Mouse (Mus musculus): ENCODE data around the gene Cntd1. TPM values are rescaled to one million over a fixed set of nuclear protein-coding genes. Genes with fewer than 3 reads are reported as not detected.

The Cntd1 gene
- total and polyA plus RNA-seq, 2 experiments from 2014 or later = 0.22 TPM; not detected in 1

DNA sequence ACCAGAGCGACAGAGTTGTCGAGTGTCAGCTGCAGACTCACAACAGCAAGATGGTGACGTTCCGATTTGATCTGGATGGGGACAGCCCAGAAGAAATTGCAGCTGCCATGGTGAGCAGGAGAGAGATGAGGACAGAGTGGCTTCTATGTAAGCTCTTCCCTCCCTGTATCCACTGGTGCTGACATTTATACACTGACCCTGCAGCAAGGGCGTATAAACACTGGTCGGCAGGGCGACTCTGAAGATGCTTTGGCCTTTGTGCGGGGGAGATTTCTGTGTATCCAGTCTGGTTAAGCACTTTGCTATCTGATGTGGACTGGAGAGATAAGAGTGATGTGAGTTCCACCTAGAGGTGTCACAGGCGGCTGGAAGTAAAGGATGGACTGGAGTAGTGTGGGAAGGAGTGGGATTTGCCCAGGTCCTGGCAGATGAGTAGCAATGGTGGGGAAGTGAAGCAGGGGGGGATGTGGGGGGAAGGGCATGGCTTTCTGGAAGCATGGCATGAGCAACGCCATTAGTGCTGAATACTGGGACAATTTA, 9.2 kb upstream of the Cntd1 start:
- Histone ChIP-seq H3K4me3 (ENCODE audit: low read depth, low read length) (no peak overlapping the region), H3K27ac (ENCODE audit: low read depth) (no peak overlapping the region), H3K9ac (replicated peaks; ENCODE audit: low read depth, low read length) (no peak overlapping the region), H3K36me3 (replicated peaks; ENCODE audit: control insufficient read depth, insufficient read depth, low read length) (no peaks in the 10 kb centered on the region), H3K4me2 (ENCODE audit: low read depth, low read length) (no peak overlapping the region), H3K9me3 (replicated peaks; ENCODE audit: control insufficient read depth, low read length) (no peaks in the 10 kb centered on the region), H3K27me3 (ENCODE audit: control insufficient read depth, insufficient read depth, low read length) (peaks cover 15% of the 10 kb centered on the region), H3K4me1 (ENCODE audit: control insufficient read depth, insufficient read depth) (peaks cover 5% of the 10 kb centered on the region; the same call in 1 of the 2 replicates)
- ATAC-seq (ENCODE audit: insufficient read depth, low read depth) = 0 out of 2 replicates have a peak, but pooled peaks have one; percentile 27
- no peak for DNase-seq (ENCODE audit: low spot score)
- TF ChIP-seq CTCF (IDR thresholded peaks at IDR 0.05; ENCODE audit: low read depth) (no peak), EP300 (IDR thresholded peaks at IDR 0.05; ENCODE audit: low read depth) (no peak)
- 14% methylated on average over 10 of the region's 10 CpGs for WGBS

DNA sequence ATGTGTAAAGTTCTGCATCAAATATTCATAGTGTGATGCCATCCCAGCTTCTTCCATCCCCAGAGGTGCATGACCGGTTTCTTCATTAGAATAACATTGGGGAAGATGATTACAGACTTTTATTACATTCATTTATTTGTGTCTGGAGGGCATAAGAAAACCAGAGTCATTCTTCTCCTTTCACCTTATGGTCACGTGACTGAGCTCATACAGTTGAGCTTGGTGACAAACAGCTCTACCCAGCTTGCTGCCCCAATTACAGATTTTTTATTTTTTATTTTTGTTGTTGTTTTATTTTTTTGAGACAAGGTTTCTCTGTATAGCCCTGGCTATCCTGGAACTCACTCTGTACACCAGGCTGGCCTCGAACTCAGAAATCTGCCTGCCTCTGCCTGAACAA, 6.4 kb upstream of the Cntd1 start:
- no peak overlapping the region for H3K4me2 ChIP-seq (ENCODE audit: low read depth, low read length)
- WGBS = 81% methylated on average over 3 of the region's 3 CpGs
- H3K4me1 ChIP-seq (ENCODE audit: control insufficient read depth, insufficient read depth) = peaks cover 12% of the 10 kb centered on the region
- no peak for TF ChIP-seq EP300 (IDR thresholded peaks at IDR 0.05; ENCODE audit: low read depth)
- TF ChIP-seq CTCF (IDR thresholded peaks at IDR 0.05; ENCODE audit: low read depth) = no peak
- no peaks in the 10 kb centered on the region for H3K9me3 ChIP-seq (replicated peaks; ENCODE audit: control insufficient read depth, low read length)
- DNase-seq (ENCODE audit: low spot score) (no peak), ATAC-seq (ENCODE audit: insufficient read depth, low read depth) (no peak)
- H3K9ac ChIP-seq (replicated peaks; ENCODE audit: low read depth, low read length) = no peak overlapping the region
- H3K4me3 ChIP-seq (ENCODE audit: low read depth, low read length) = no peak overlapping the region
- H3K27me3 ChIP-seq (ENCODE audit: control insufficient read depth, insufficient read depth, low read length) = no peaks in the 10 kb centered on the region
- no peaks in the 10 kb centered on the region for H3K36me3 ChIP-seq (replicated peaks; ENCODE audit: control insufficient read depth, insufficient read depth, low read length)
- no peak overlapping the region for H3K27ac ChIP-seq (ENCODE audit: low read depth)

DNA sequence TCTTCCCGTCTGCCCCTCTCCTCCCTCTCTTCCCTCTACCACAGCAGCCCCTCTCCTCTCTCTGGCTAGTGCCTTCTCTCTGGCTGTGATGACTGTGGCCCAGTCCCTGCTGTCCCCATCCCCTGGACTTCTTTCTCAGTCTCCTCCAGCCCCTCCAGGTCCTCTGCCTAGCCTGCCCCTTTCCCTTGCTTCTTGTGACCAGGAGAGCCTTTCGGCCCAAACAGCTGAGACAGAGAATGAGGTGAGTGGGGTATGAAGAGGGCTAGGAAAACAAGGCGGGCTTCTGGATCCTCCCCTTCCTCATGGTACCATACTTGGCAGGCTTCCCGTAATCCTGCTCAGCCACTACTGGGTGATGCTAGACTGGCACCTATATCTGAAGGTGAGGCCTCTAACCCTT, 3.5 kb upstream of the Cntd1 start:
- Histone ChIP-seq H3K4me2 (ENCODE audit: low read depth, low read length) (no peak overlapping the region), H3K36me3 (replicated peaks; ENCODE audit: control insufficient read depth, insufficient read depth, low read length) (no peaks in the 10 kb centered on the region), H3K9me3 (replicated peaks; ENCODE audit: control insufficient read depth, low read length) (no peaks in the 10 kb centered on the region), H3K9ac (replicated peaks; ENCODE audit: low read depth, low read length) (no peak overlapping the region), H3K27me3 (ENCODE audit: control insufficient read depth, insufficient read depth, low read length) (no peaks in the 10 kb centered on the region), H3K27ac (ENCODE audit: low read depth) (no peak overlapping the region), H3K4me1 (ENCODE audit: control insufficient read depth, insufficient read depth) (peaks cover 25% of the 10 kb centered on the region), H3K4me3 (ENCODE audit: low read depth, low read length) (no peak overlapping the region)
- ATAC-seq (ENCODE audit: insufficient read depth, low read depth) = no peak
- no peak for DNase-seq (ENCODE audit: low spot score)
- TF ChIP-seq EP300 (IDR thresholded peaks at IDR 0.05; ENCODE audit: low read depth) = no peak
- no peak for TF ChIP-seq CTCF (IDR thresholded peaks at IDR 0.05; ENCODE audit: low read depth)
- 66% methylated on average over 4 of the region's 4 CpGs for WGBS

DNA sequence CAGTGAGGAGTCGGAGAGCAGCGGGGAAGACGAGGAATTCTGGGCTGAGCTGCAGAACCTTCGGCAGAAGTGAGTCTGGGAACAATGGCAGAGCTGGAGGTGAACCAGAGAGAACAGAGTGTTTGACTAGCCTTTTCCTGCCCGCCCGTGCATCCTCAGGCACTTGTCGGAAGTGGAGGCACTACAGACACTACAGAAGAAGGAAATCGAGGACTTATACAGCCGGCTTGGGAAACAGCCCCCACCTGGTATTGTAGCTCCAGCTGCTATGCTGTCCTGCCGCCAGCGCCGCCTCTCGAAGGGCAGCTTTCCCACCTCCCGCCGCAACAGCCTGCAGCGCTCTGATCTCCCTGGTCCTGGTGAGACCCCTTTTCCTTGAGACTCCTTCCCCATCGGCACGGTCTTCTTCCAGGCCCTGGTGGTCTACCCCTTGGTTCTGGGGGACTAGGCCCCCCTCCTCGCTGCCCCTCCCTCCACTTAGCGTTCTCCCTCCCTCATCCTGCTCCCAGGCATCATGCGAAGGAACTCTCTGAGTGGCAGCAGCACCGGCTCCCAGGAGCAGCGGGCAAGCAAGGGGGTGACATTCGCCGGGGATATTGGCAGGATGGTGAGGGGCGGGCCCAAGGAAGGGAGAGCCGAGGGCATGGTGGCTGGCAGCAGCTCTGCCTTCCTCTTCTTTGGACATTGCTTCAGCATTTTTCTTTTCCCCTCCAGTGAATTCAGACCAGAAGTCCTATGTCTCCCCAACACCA, 2.3 kb upstream of the Cntd1 start:
- ATAC-seq (ENCODE audit: insufficient read depth, low read depth) (no peak), DNase-seq (ENCODE audit: low spot score) (no peak)
- H3K9ac ChIP-seq (replicated peaks; ENCODE audit: low read depth, low read length) = no peak overlapping the region
- H3K4me2 ChIP-seq (ENCODE audit: low read depth, low read length) = 0 out of 2 replicates have a peak overlapping the region, but pooled peaks have one; percentile 8
- WGBS = 43% methylated on average over 27 of the region's 27 CpGs
- H3K27me3 ChIP-seq (ENCODE audit: control insufficient read depth, insufficient read depth, low read length) = no peaks in the 10 kb centered on the region
- no peak for TF ChIP-seq EP300 (IDR thresholded peaks at IDR 0.05; ENCODE audit: low read depth)
- TF ChIP-seq CTCF (IDR thresholded peaks at IDR 0.05; ENCODE audit: low read depth) = no peak
- no peak overlapping the region for H3K27ac ChIP-seq (ENCODE audit: low read depth)
- H3K4me1 ChIP-seq (ENCODE audit: control insufficient read depth, insufficient read depth) = peaks cover 25% of the 10 kb centered on the region
- no peak overlapping the region for H3K4me3 ChIP-seq (ENCODE audit: low read depth, low read length)
- no peaks in the 10 kb centered on the region for H3K36me3 ChIP-seq (replicated peaks; ENCODE audit: control insufficient read depth, insufficient read depth, low read length)
- no peaks in the 10 kb centered on the region for H3K9me3 ChIP-seq (replicated peaks; ENCODE audit: control insufficient read depth, low read length)

DNA sequence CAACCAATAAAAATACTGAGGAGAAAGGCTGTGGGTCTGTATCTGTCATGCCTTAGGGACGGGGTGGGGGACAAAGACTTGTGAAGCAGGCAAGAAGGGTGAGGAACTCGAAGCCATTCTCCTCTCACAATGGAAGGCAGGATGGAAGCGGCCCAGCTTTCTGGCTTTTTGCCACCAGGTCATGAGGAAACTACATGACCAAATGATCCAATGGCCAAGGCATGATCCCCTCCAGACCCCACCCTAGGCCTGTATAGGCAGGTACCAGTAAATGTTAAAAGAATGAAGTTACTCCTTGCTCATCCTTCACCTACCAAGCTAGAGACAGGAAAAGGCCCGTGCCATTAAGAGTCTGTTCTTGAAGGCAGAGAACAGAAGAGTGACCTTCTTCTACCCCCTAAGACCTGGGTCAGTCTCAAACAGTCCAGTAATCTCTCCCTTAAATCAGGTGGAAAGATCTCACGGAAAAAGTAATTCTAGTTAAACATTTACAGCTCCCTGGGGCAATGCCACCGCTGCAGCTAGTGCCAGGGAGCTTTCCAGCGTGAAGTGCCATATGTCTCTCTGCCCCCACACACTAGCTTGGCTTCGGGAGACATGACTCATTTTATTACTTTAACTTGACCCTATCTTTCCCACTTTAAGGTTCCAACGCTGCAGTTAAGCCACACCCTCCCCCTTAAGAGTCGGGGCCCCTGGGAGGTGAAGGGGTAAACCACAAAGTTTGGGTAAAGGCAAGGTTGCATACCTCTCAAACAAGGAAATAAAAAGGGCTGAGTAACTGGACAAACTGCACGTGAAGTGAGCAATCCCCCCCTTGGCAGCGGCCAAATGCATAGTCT, 1.2 kb upstream of the Cntd1 start:
- H3K36me3 ChIP-seq (replicated peaks; ENCODE audit: control insufficient read depth, insufficient read depth, low read length) = no peaks in the 10 kb centered on the region
- H3K4me1 ChIP-seq (ENCODE audit: control insufficient read depth, insufficient read depth) = peaks cover 25% of the 10 kb centered on the region
- H3K9ac ChIP-seq (replicated peaks; ENCODE audit: low read depth, low read length) = peak overlapping the region; percentile 68
- no peak overlapping the region; the same call in 1 of the 2 replicates for H3K27ac ChIP-seq (ENCODE audit: low read depth)
- ATAC-seq (ENCODE audit: insufficient read depth, low read depth) (no peak), DNase-seq (ENCODE audit: low spot score) (no peak)
- H3K27me3 ChIP-seq (ENCODE audit: control insufficient read depth, insufficient read depth, low read length) = no peaks in the 10 kb centered on the region
- no peaks in the 10 kb centered on the region for H3K9me3 ChIP-seq (replicated peaks; ENCODE audit: control insufficient read depth, low read length)
- H3K4me2 ChIP-seq (ENCODE audit: low read depth, low read length) = peak overlapping the region; percentile 68
- WGBS = 58% methylated on average over 12 of the region's 12 CpGs
- peak overlapping the region; percentile 74 for H3K4me3 ChIP-seq (ENCODE audit: low read depth, low read length)
- TF ChIP-seq EP300 (IDR thresholded peaks at IDR 0.05; ENCODE audit: low read depth) (no peak), CTCF (IDR thresholded peaks at IDR 0.05; ENCODE audit: low read depth) (no peak)
